Mouse (Mus musculus): ENCODE data around the gene Nfkb1.

Gene Nfkb1

DNA sequence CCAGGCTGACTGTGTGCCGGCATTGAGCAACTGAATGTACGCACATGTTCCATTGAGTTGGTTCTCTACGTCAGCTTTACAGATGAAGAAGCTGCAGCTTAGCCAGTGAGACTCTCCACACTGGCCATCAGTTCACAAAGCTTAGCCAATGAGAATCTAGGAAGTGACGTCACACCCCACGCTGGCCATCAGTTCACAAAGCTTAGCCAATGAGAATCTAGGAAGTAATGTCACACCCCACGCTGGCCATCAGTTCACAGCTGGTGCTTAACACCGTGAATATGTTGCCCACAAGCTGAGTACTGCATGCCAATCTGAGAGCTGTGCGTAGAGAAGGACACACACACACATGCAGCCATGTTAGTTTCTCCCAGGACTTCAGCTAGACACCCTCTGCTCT, 42.8 kb downstream of the Nfkb1 start:
- POLR2A ChIA-PET, result interaction anchor here in 1 of 4 experiments (0.6 to 0.7 kb wide), 2 partner anchors 44 to 114 kb away, joined by 3 read pairs; no protein-coding TSS in a partner anchor
- CTCF ChIA-PET, result no interaction called here

DNA sequence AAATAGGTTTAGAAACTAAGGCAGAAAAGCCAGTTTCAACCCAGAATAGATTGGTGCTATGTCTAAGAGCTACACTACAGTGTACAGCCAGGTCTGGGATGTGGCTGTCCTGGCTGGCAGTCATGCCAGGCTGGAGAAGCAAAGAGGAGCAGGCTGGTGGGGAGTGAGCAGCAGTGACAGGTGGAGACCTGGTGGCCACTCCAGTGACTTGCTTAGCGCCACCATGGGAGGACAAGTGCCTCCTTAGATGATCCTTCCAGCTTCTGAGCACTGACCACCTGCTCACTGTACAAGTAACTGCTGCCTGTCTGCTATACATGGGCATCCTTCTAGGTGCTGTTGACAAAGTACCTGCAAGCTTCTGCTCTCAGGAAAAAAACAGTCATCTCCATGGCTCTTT, 44.7 kb downstream of the Nfkb1 start:
- POLR2A ChIA-PET, result no interaction called here
- CTCF ChIA-PET, result no interaction called here

DNA sequence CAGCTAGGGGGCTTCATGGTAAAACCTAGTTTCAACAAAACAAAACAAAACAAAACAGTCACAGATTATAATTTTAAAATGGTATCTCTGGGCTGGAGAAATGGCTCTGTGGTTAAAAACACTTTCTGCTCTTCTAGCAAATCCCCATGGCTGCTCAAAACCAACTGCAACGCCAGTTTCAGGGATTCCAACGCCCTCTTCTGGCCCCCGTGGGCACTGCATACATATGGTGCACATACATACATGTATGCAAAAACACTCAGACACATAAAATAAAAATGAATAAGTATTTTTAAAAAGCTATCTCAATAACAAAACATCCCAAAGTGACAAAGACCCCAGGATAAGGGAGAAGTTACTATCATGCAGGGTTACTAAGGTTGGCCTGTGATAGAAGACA, 46.4 kb downstream of the Nfkb1 start:
- ChIA-PET CTCF (interaction anchor here in 1 of 4 experiments (0.9 kb wide), 1 partner anchor 14 kb away, joined by 4 read pairs; no protein-coding TSS in a partner anchor), POLR2A (interaction anchor here in 1 of 4 experiments (0.9 kb wide), 1 partner anchor 50 kb away, joined by 3 read pairs; no protein-coding TSS in a partner anchor)

DNA sequence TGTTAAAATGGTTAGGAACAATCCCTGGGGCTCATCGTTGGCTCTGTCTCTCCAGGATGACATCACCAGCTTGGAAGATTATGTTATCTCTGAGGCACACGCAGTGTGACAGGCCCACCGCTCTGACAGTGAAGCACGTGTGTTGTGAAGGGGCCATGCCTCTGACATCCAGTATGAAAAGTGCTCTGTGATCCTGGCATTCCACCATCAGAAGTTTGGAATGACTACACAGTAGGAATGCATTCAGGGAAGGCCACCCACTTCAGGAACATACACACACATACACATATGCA, 49.8 kb downstream of the Nfkb1 start:
- ChIA-PET CTCF (no interaction called here), POLR2A (no interaction called here)

DNA sequence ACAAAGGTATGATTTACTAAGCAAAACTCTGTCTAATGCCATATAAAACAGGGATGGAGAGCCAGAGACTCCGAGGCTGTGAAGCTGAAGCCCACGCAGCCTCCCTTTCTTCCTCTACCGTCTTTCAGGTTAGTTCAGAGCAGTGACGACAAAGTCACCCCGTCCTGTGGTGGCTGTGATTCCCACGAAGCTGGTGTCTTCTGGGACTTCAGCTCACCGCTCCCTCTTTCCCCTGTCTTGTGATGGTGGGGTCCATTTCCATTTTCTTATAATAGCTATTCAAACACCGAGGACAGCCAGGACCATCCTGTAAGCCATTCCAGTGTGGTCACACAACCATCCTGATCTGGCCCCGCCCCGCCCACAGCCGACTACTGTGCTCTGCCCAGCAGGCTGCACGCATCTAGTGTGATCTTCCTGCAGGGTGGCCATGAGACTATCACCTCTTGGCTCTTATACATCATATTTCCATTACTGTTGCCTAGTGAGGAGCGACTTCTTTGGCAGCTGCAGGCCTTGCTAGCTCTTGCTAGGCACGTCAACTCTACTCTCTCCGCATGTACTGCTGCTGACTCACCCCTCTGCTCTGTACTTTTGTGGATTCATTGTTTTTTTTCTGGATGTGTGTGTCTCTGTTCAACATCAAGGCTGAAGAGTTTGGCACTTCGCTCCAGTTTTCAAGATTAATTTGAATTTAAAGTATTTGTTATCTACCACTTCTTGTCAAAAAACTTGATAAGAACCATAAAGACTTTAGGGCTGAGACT, 50.3 kb downstream of the Nfkb1 start:
- CTCF ChIA-PET, result no interaction called here
- POLR2A ChIA-PET, result interaction anchor here in 1 of 4 experiments (0.8 kb wide), 1 partner anchor 72 kb away, joined by 3 read pairs; no protein-coding TSS in a partner anchor

DNA sequence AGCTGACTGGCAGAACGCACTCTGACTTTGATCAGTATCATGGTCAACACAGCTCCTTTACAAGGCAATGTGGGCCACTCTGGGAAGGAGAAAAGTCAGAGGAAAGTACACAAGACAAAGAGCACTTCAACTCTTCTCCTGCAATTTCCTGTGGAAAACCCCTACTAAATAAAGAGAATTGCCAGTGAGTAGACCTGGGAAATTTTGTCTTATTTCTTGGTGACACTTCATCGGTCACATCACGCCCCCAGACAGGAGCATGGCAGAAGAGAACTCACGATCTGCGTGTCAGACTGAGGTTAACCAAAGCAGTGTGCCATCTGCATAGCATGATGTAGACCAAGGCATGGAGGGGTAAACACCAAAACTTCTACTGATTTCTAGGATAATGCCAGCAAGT, 51.1 kb downstream of the Nfkb1 start:
- ChIA-PET POLR2A (no interaction called here), CTCF (interaction anchor here in 1 of 4 experiments (0.6 kb wide), 1 partner anchor 59 kb away, joined by 3 read pairs; no protein-coding TSS in a partner anchor)

DNA sequence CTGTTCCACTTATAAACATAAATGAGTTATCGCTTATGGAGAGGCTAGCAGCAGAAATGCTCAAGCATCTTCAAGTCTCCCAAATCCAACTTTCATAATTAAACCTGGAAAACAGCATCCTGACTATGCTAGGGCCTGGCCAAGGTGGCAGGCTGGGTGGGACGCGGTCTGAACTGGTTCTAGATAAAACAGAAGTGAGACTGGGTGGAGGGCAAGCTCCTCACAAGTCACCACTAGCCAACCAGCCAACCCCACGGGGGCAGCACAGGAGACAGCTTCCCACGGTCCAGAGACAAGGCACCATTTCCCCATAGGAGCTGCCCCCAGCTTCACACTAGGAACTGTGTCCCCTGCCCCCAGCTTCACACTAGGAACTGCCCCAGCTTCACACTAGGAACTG, 53.8 kb downstream of the Nfkb1 start:
- ChIA-PET CTCF (interaction anchor here in 3 of 4 experiments (0.6 to 1.4 kb wide), 4 partner anchors 14 to 233 kb away, joined by 3 to 6 read pairs (median 3); no protein-coding TSS in a partner anchor), POLR2A (interaction anchor here (0.6 to 1.8 kb wide), 6 partner anchors 10 to 461 kb away, joined by 3 to 10 read pairs (median 4); no protein-coding TSS in a partner anchor)

DNA sequence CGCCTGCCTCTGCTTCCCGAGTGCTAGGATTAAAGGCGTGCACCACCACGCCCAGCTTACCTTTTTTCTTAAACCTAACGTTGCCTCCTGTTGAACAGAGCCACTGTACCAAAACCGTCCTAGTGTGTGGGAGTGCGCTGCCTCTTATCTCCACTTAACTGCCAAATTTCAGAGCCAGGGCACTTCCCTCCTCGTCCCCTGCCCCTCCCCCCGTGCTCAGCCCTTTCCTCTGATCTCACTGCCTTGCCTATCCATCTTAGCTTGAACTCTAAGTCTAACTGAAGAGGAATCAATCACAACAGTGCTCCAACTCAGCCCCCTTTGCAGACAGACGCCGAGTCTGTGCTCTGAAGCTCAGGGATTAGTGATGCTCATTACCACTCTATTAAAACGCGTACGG, 54.9 kb downstream of the Nfkb1 start:
- POLR2A ChIA-PET, result interaction anchor here in 3 of 4 experiments (0.6 to 1.8 kb wide), 6 partner anchors 8 to 142 kb away, joined by 3 to 5 read pairs (median 4); no protein-coding TSS in a partner anchor
- CTCF ChIA-PET, result interaction anchor here in 2 of 4 experiments (1.0 to 1.4 kb wide), 3 partner anchors 13 to 95 kb away, joined by 3 read pairs; no protein-coding TSS in a partner anchor

DNA sequence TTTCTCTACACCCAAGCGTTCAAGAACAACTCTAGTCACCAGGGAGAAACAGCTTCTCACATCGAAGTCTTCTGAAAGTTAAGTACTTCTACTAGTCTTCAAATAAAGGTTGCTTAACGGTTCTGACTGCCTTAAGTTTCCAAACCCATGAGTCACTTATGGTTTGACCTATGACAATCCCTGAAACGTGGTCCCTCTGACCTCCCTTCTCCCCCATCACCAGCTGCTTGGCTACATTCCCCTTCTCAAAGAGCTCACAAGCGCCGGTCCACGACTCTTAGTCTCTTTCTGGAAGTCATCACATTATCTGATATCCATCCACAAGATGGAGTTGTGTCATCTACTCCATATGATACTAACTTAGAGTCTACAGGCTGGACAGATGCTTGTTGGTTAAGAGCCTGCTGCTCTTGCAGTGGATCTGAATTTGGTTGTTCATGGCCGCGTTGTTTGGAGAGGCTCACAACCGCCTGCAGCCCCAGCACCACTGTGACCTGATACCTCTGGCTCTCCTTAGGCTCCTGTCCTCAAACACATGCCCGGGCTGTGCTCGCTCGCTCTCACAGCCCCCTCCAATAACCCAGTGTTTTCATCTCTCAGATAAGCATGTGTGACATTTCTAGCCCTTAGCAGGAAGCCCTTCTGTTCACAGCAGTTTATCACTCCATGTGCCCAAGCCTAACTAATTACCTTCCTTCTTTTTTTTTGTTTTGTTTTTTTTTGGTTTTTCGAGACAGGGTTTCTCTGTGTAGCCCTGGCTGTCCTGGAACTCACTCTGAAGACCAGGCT, 55.5 kb downstream of the Nfkb1 start:
- ChIA-PET CTCF (interaction anchor here in 2 of 4 experiments (1.0 kb wide), 2 partner anchors 95 kb away, joined by 3 read pairs; no protein-coding TSS in a partner anchor), POLR2A (interaction anchor here (0.6 to 1.8 kb wide), 9 partner anchors 8 to 1813 kb away, joined by 3 to 5 read pairs (median 3); no protein-coding TSS in a partner anchor)

DNA sequence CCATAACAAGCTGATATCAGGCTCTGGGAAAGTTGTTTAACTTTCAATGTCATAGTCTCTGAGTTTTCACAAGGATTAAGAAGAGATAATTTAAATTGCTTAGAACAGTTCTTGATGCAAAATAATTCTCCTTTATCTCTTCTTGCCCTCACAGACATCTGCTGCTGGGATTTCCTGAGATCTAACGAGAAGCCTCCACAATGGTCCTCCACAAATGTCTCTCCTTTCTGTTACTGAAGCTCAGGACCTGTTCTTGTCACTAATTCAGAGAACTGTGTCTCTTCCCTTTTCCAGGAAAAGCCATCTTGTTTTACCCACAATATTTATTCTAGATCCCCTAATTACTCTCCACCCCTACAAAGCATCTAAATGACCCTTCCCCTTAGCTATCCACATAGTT, 56.3 kb downstream of the Nfkb1 start:
- POLR2A ChIA-PET, result interaction anchor here in 3 of 4 experiments (0.7 to 1.2 kb wide), 3 partner anchors 10 to 72 kb away, joined by 3 to 5 read pairs (median 3); no protein-coding TSS in a partner anchor
- CTCF ChIA-PET, result no interaction called here

DNA sequence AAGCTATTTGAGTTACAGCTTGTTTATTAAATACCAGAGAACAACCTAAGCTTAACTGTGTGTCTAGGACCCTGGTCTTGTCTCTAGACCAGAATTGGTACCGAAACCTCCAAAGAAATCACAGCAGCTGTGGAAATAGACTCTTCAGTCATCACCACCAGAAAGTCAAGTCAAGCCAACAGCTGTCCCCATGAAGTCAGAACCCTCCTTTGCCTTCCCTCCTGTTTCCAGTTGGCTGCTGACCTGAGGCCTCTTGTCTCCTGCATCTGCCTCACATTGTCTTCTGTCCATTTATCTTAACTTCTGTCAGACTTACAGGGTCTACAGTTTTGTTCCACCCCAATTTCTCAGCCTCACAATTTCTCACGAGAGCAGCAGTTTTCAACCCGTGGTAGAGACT, 57.1 kb downstream of the Nfkb1 start:
- ChIA-PET CTCF (no interaction called here), POLR2A (no interaction called here)

DNA sequence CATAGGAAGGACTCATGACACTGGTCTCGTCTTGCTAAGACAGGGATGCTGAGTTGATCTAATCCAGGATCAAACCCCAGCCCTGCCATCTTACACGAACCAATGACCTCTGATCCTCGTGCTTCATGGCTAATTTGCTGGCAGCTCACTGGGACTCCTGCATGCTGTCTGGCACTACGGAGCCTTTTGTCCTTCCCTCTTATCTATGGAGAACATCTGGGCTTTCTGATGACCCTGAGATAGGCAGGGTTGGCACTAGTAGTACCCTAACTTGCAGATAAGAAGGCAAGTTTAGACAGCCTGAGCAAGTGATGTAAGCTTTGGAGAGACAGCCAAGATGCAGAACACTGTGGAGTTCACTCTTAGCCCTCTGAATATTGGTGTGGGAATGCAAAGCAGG, 59.5 kb downstream of the Nfkb1 start:
- POLR2A ChIA-PET, result interaction anchor here in 1 of 4 experiments (0.6 to 0.9 kb wide), 2 partner anchors 84 to 223 kb away, joined by 3 read pairs; no protein-coding TSS in a partner anchor

DNA sequence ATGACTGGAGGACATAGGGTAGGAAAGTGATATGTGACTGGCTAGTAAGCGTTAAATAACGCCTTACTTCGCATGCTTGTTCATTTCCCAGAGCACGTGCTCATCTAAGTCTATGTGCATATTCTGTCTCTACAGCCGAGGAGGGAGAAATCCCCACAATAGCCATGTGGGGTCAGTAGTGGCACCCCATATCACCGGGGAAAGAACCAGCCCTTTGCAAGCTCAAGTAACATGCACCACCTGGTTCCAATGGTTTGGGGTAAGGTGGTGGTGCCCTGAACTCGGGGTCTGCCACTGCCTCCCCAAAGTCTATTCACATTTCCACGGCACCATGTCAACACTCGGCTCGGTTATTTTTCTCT, 60.3 kb downstream of the Nfkb1 start:
- CTCF ChIA-PET, result interaction anchor here in 3 of 4 experiments (0.6 to 1.8 kb wide), 8 partner anchors 49 to 278 kb away, joined by 3 to 9 read pairs (median 4); partner anchors contain the start of gene Manba (in 1 of the 3)
- POLR2A ChIA-PET, result interaction anchor here in 1 of 4 experiments (0.9 to 1.0 kb wide), 2 partner anchors 84 to 90 kb away, joined by 3 read pairs; no protein-coding TSS in a partner anchor

More for the DNA sequence above, 59.5 kb downstream of the Nfkb1 start:
- CTCF ChIA-PET, result interaction anchor here in 3 of 4 experiments (1.4 to 1.8 kb wide), 4 partner anchors 81 to 99 kb away, joined by 3 to 9 read pairs (median 6); no protein-coding TSS in a partner anchor

DNA sequence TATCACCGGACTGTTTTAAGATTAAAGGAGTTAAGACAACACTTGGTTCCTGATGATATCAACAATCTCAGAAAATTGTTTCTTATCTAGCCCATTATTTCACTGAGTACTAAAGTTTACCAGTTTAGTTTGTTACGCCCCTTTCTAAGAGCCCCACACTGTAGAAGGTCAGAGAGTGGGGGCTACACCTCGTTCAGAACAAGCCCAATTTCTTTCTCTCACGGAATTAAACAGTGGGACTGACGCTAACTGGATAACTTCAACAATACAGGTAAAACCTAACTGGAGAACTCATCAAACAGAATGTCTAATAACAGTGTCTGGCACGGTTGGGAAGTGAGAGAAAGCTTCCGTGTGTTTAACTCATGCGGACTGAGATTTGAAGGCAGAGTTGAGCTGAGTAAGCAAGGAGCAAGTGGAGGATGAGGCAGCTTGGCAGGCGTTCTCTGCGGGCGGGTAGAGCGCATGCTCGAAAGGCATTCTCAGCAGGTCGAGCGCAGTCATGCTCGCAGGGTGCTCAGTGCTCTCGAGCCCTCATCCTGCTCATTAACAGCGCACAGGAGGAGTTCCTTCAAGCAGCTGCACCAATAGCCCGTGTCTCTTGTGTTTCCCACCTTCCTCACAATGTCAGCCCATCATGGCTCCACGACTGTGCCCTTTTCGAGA, 60.8 kb downstream of the Nfkb1 start:
- ChIA-PET CTCF (interaction anchor here in 3 of 4 experiments (0.6 to 1.8 kb wide), 7 partner anchors 36 to 277 kb away, joined by 3 to 9 read pairs (median 4); no protein-coding TSS in a partner anchor), POLR2A (interaction anchor here in 1 of 4 experiments (0.6 to 1.2 kb wide), 4 partner anchors 8 to 90 kb away, joined by 3 to 5 read pairs (median 3); no protein-coding TSS in a partner anchor)

DNA sequence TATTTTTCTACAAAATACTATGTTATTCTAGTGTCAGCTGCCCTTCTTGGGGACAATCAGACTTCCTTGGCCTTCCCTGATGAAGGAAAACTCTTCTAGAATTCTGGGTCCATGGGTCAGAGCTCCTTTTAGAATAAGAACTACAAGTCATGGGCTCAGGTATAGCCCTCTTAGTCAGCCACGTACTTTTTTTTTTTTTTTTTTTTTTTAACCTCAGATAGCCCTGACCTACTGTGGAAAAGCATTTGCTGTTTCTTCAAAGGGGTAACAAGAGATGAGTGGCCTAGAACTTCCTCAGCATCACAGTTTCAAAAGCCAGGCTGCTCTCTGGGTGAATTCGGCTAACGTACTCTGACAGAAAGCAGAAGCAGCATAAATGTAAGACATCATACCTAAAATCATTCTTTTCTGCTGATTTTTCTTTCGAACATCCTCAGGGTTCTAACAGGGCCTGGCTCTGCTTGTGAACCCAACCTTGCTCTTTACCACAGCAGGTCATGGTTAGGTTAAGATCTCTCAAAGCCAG, 61.5 kb downstream of the Nfkb1 start:
- CTCF ChIA-PET, result no interaction called here
- POLR2A ChIA-PET, result interaction anchor here in 1 of 4 experiments (1.2 kb wide), 1 partner anchor 9 kb away, joined by 5 read pairs; no protein-coding TSS in a partner anchor

DNA sequence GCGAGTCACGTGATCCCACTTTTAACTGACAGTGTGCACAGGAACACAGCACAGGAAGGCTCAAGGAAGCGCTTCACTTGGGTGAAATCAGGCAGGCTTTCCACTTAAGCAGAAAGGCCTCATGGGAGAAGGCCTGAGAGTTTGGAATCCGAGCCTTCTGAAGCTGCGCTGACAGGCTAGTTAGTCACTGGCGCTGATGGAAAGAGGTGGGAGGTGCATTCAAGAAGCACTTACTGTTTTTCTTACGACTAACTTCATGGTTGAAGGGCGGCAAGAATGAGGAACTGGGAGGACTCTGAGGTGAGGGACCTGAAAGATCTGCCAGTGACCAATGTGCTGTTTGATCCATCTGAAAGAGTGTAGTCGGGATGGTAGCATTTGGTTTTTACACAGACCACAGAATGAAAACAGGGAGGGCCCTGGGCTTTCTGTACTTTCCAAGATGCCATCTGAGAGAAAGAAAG, 62.6 kb downstream of the Nfkb1 start:
- ChIA-PET CTCF (no interaction called here), POLR2A (interaction anchor here in 2 of 4 experiments (1.2 to 1.7 kb wide), 3 partner anchors 8 to 47 kb away, joined by 3 read pairs; no protein-coding TSS in a partner anchor)

DNA sequence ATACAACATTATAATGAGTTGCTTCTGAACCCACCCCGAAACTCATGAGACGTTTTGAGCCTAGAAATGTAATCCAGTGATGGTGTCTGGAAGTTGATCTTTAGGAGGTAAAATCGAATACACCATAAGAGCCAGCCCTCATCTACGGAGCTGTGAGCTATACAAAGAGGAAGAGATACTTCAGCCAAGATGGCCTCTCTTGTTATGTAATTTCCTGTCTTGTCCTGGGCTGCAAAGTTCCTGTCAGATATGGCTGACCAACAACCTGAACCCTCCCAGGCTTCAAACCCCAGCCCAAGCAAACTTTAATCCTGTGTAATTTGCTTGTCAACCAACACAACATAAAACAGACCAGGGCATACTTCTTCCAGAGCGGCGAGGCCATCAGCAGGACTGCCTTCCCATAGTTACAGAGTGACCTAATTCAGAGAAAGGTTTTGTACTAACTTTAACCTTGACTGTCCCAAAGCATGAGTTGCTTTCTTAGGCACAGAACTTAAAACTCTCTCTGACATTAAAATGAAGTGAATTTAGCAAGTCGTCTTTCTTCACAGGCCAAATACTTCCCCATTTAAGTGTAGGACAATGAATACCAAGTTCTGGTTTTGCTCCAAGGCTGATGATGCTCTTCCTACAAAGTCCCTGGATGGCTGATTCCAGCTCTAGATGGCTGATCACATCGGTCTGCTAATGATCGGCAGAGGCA, 63.2 kb downstream of the Nfkb1 start:
- CTCF ChIA-PET, result no interaction called here
- POLR2A ChIA-PET, result interaction anchor here in 3 of 4 experiments (1.2 to 1.7 kb wide), 4 partner anchors 8 to 46 kb away, joined by 3 to 5 read pairs (median 3); no protein-coding TSS in a partner anchor

DNA sequence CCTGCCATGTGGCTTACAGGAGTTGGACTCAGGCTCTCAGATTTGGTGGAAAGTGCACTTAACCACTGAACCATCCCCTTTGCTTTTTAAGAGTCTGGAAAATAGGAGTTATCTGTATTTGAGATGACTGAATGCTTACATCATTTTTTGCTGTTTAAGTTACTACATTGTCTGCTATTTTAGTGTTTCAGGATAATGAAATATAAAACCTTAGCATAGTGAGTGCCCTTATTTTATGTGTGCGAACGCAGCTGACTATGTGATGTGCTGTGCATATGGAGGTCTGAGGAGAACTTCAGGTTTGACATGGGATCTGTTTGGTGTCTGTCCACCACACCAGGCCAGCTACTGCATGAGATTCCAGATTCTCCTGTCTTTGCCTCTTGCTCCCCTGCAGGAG, 66.1 kb downstream of the Nfkb1 start:
- POLR2A ChIA-PET, result interaction anchor here in 1 of 4 experiments (0.6 kb wide), 2 partner anchors 10 to 201 kb away, joined by 4 to 5 read pairs; no protein-coding TSS in a partner anchor
- CTCF ChIA-PET, result no interaction called here

All from embryonic stem cell, embryonic (primary cell).